Mouse (Mus musculus) stomach, embryonic 15.5 days (tissue): ENCODE data around the gene Rpl13. TPM values are rescaled to one million over a fixed set of nuclear protein-coding genes. Genes with fewer than 3 reads are reported as not detected.

Source experiments
- ATAC-seq: fragments of 200-750 bp; cut with Nextera tagmentation; 2 replicates; pipeline ENCODE4 v1.8.0; 2017; ENCODE audit warnings: low read depth, moderate number of reproducible peaks, moderate TSS enrichment; ENCODE audit not compliant: insufficient read depth, low FRiP score
- H3K27ac ChIP-seq: fragments of 300-500 bp; sonication (generic); 2 replicates; pipeline ENCODE4 v1.5.1; 2015; ENCODE audit warnings: mild to moderate bottlenecking, inconsistent platforms
- H3K27me3 ChIP-seq: fragments of 300-500 bp; sonication (generic); replicated peaks from 2 replicates; pipeline ENCODE4 v1.6.1; 2015; ENCODE audit warnings: inconsistent platforms
- H3K36me3 ChIP-seq: fragments of 300-500 bp; sonication (generic); 2 replicates; pipeline ENCODE4 v1.6.1; 2015; ENCODE audit warnings: inconsistent platforms
- H3K4me1 ChIP-seq: fragments of 300-500 bp; sonication (generic); 2 replicates; pipeline ENCODE4 v1.6.1; 2015; ENCODE audit warnings: inconsistent platforms
- H3K4me2 ChIP-seq: fragments of 300-500 bp; sonication (generic); 2 replicates; pipeline ENCODE4 v1.6.1; 2015; ENCODE audit warnings: mild to moderate bottlenecking, inconsistent platforms
- H3K4me3 ChIP-seq: fragments of 300-500 bp; sonication (generic); replicated peaks from 2 replicates; pipeline ENCODE4 v1.5.1; 2015; ENCODE audit warnings: inconsistent platforms
- H3K9ac ChIP-seq: fragments of 300-500 bp; sonication (generic); 2 replicates; pipeline ENCODE4 v1.6.1; 2015; ENCODE audit warnings: inconsistent platforms
- H3K9me3 ChIP-seq: fragments of 300-500 bp; sonication (generic); 2 replicates; pipeline ENCODE4 v1.6.1; 2016; ENCODE audit warnings: inconsistent platforms
- WGBS: fragments of 180-500 bp; shearing (Covaris S2); methylation state at CpG from one replicate; pipeline ENCODE4 v1.1.7; 2015; 5-methylcytosine and 5-hydroxymethylcytosine counted together
- microRNA-seq: library from miRNA; unstranded; fragments of <30 nt; microRNA quantifications from one replicate; pipeline ENCODE4, GENCODE M21; 2016
- polyA plus RNA-seq: library from polyadenylated mRNA; unstranded; fragments of >200 nt; fragmentation: Nextera tagmentation; extraction: Ambion mirVana; gene quantifications from 2 replicates; pipeline ENCODE4 v1.2.1, GENCODE M21; 2015

The Rpl13 gene
- polyA plus RNA-seq, 1 experiment from 2014 or later, result 1,122 TPM

DNA sequence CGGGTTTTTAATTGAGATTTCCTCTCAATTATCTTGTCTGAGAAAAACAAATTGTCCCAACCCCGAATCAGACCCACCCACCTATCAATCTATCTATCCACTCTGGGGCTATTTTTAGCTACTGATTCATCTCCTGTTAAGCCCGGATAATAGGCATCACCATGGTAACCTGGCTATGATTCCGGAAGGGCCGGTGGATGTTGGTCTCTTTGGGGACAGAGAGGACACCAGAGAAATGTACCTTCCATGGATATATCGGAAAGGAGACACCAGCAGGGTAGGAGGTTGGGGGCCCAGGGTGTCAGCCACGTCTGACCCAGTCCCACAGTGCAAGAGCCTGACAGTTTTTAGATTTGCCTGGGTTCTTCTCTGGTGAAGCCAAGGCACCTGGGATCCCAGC lies 33.3 kb downstream of the Rpl13 start:
- Histone ChIP-seq H3K9me3 (no peaks in the 10 kb centered on the region), H3K4me1 (peaks cover 24% of the 10 kb centered on the region), H3K36me3 (no peaks in the 10 kb centered on the region), H3K27ac (peak overlapping the region; percentile 44; the same call in 1 of the 2 replicates), H3K4me3 (no peak overlapping the region), H3K9ac (no peak overlapping the region), H3K27me3 (no peaks in the 10 kb centered on the region), H3K4me2 (no peak overlapping the region)
- ATAC-seq, result no peak
- 22% methylated on average over 7 of the region's 7 CpGs for WGBS

DNA sequence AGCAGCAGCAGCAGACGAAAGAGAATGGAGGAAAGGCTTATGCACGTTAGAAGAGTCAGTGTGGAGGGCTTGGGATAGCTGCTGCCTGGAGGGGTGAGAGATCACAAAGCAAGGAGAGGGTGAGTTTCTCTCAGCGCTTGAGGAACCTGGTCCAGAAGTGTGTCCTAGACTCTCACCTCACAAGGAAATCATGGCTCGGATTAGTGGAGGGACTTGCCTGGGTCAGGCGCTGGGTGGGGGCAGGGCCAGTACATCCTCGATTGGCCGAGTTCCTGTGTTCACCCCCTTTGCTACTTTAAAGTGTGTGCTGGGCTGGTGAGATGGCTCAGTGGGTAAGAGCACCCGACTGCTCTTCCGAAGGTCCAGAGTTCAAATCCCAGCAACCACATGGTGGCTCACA lies 33.7 kb downstream of the Rpl13 start:
- 41% methylated on average over 9 of the region's 9 CpGs for WGBS
- H3K4me3 ChIP-seq, result no peak overlapping the region
- no peaks in the 10 kb centered on the region for H3K36me3 ChIP-seq
- H3K27me3 ChIP-seq, result no peaks in the 10 kb centered on the region
- no peak for ATAC-seq
- peak overlapping the region; percentile 44; the same call in 1 of the 2 replicates for H3K27ac ChIP-seq
- H3K9ac ChIP-seq, result no peak overlapping the region
- H3K9me3 ChIP-seq, result no peaks in the 10 kb centered on the region
- no peak overlapping the region for H3K4me2 ChIP-seq
- peaks cover 24% of the 10 kb centered on the region for H3K4me1 ChIP-seq

DNA sequence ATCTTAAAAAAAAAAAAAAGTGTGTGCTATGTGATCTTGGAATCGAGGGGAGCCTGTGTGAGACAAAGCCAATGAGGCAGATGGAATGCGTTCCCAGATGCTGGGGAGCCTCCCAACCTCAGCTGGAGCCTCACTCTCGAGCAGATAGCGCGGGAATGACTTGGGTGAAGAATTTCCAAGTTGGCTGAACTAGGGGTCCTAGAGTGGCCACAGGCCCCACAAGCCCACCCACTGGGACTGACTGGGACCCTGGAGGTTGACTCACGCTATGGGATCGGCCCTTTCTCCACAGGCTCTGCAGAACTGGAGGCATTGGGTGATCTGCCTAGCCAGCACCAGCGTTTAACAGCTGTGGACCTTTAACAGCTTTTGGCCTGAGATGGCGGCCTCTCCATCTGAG lies 34.1 kb downstream of the Rpl13 start:
- ATAC-seq, result no peak
- peak overlapping the region; percentile 44; the same call in 1 of the 2 replicates for H3K27ac ChIP-seq
- H3K9me3 ChIP-seq, result no peaks in the 10 kb centered on the region
- H3K4me3 ChIP-seq, result no peak overlapping the region
- no peak overlapping the region for H3K9ac ChIP-seq
- no peak overlapping the region for H3K4me2 ChIP-seq
- H3K4me1 ChIP-seq, result peaks cover 24% of the 10 kb centered on the region
- H3K36me3 ChIP-seq, result no peaks in the 10 kb centered on the region
- H3K27me3 ChIP-seq, result no peaks in the 10 kb centered on the region
- WGBS, result 64% methylated on average over 9 of the region's 9 CpGs

GRCm38 (mm10) chr8:123137645-123138077 lies 35.5 kb downstream of the Rpl13 start:
- H3K27me3 ChIP-seq, result no peaks in the 10 kb centered on the region
- no peak overlapping the region for H3K4me2 ChIP-seq
- 4% methylated on average over 2 of the region's 2 CpGs for WGBS
- no peak overlapping the region for H3K9ac ChIP-seq
- no peaks in the 10 kb centered on the region for H3K36me3 ChIP-seq
- H3K27ac ChIP-seq, result peak overlapping the region; percentile 91
- H3K4me3 ChIP-seq, result no peak overlapping the region
- ATAC-seq, result peak; percentile 89
- no peaks in the 10 kb centered on the region for H3K9me3 ChIP-seq
- peaks cover 35% of the 10 kb centered on the region for H3K4me1 ChIP-seq

GRCm38 (mm10) chr8:123138741-123139140 lies 36.6 kb downstream of the Rpl13 start:
- Histone ChIP-seq H3K4me2 (no peak overlapping the region), H3K4me1 (peaks cover 35% of the 10 kb centered on the region), H3K9ac (no peak overlapping the region), H3K27ac (no peak overlapping the region; the same call in 1 of the 2 replicates), H3K9me3 (no peaks in the 10 kb centered on the region), H3K4me3 (no peak overlapping the region), H3K36me3 (no peaks in the 10 kb centered on the region), H3K27me3 (no peaks in the 10 kb centered on the region)
- ATAC-seq, result no peak
- 50% methylated on average over 4 of the region's 4 CpGs for WGBS

GRCm38 (mm10) chr8:123141741-123142462 lies 39.8 kb downstream of the Rpl13 start:
- Histone ChIP-seq H3K4me3 (no peak overlapping the region), H3K4me2 (0 out of 2 replicates have a peak overlapping the region, but pooled peaks have one; percentile 19), H3K9me3 (no peaks in the 10 kb centered on the region), H3K4me1 (peaks cover 27% of the 10 kb centered on the region), H3K27me3 (no peaks in the 10 kb centered on the region), H3K9ac (no peak overlapping the region), H3K36me3 (no peaks in the 10 kb centered on the region), H3K27ac (peak overlapping the region; percentile 88)
- 56% methylated on average over 14 of the region's 14 CpGs for WGBS
- no peak for ATAC-seq

DNA sequence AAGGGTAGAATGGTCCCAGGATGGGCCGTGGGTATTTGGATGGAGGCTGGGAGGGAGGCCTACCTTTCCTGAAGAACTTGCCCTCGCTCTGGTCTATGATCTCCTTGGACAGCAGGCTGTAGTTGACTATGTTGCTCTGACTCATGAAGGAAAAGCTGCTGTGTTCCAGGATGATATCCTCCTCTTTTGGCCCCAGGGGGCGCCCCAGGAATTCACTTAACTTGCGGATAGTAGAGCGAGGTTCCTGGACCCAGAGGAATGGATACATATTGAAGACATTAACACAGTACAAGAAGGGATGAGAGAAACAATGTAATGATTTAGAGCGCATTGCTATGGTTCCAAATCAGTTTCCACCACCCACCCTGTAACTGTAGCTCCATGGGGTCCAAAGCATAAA lies 43.1 kb downstream of the Rpl13 start:
- Histone ChIP-seq H3K4me3 (no peak overlapping the region), H3K36me3 (no peaks in the 10 kb centered on the region), H3K27me3 (no peaks in the 10 kb centered on the region), H3K27ac (peak overlapping the region; percentile 83; the same call in 1 of the 2 replicates), H3K9ac (no peak overlapping the region), H3K4me2 (no peak overlapping the region), H3K9me3 (no peaks in the 10 kb centered on the region), H3K4me1 (peaks cover 11% of the 10 kb centered on the region)
- 52% methylated on average over 6 of the region's 6 CpGs for WGBS
- no peak for ATAC-seq

GRCm38 (mm10) chr8:123146390-123146789 lies 44.2 kb downstream of the Rpl13 start:
- Histone ChIP-seq H3K9me3 (no peaks in the 10 kb centered on the region), H3K4me1 (peaks cover 11% of the 10 kb centered on the region), H3K9ac (no peak overlapping the region), H3K36me3 (no peaks in the 10 kb centered on the region), H3K27ac (peak overlapping the region; percentile 83), H3K4me3 (no peak overlapping the region), H3K27me3 (no peaks in the 10 kb centered on the region), H3K4me2 (no peak overlapping the region)
- 46% methylated on average over 7 of the region's 7 CpGs for WGBS
- ATAC-seq, result no peak

DNA sequence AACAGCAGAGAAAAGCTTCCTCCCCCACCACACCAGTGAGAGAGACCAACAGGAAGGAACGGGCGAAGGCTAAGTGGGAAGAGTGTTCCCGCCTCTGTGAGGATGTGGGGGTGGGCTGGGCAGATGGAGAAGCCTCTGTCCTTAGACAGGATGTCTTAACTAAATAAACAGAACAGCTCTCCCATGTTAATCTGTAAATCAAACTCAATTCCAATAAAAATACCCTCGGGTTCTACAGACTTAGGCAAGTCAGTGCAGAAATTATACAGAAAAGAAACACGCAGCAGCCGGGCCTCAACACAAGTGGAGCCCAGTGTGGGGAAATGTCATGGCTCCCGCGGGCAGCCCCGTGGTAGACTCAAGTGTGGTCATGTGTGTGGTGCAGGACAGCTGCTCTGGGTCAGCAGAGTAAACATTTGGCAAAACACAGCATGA lies 48.6 kb downstream of the Rpl13 start:
- Histone ChIP-seq H3K4me1 (no peaks in the 10 kb centered on the region; the same call in 1 of the 2 replicates), H3K4me2 (no peak overlapping the region), H3K36me3 (no peaks in the 10 kb centered on the region), H3K9me3 (no peaks in the 10 kb centered on the region), H3K27me3 (no peaks in the 10 kb centered on the region), H3K4me3 (no peak overlapping the region), H3K27ac (peak overlapping the region; percentile 67), H3K9ac (no peak overlapping the region)
- 40% methylated on average over 9 of the region's 9 CpGs for WGBS
- ATAC-seq, result peak; percentile 34; the same call in 1 of the 2 replicates

Small RNA genes lying within 50 kb of the gene (microRNA-seq; reads per million reads assigned to microRNA genes)
- not detected for gene Mir7079
- gene Mir7080, result not detected

Other genes with a start within 250 kb of the Rpl13 start
- 63.9 and 67.3 TPM in 2 replicates for gene Ankrd11, start 60.1 kb upstream of the Rpl13 start, polyA plus RNA-seq
- 48.2 and 50.7 TPM in 2 replicates for gene Spg7, start 39.4 kb upstream of the Rpl13 start, polyA plus RNA-seq
- 2.0 and 2.3 TPM in 2 replicates for gene Cpne7, start 15.0 kb downstream of the Rpl13 start, polyA plus RNA-seq
- gene Sult5a1, start 56.0 kb downstream of the Rpl13 start, polyA plus RNA-seq, result 14.2 and 15.6 TPM in 2 replicates
- 2.0 and 3.9 TPM in 2 replicates for gene Dpep1, start 83.9 kb downstream of the Rpl13 start, polyA plus RNA-seq
- 135 and 150 TPM in 2 replicates for gene Chmp1a, start 110.4 kb downstream of the Rpl13 start, polyA plus RNA-seq
- 3.0 and 3.1 TPM in 2 replicates for gene Spata33, start 110.5 kb downstream of the Rpl13 start, polyA plus RNA-seq
- 28.8 and 30.6 TPM in 2 replicates for gene Cdk10, start 122.5 kb downstream of the Rpl13 start, polyA plus RNA-seq
- gene Spata2l, start 133.9 kb downstream of the Rpl13 start, polyA plus RNA-seq, result 5.0 and 5.8 TPM in 2 replicates
- gene Zfp276, start 151.8 kb downstream of the Rpl13 start, polyA plus RNA-seq, result 19.8 and 21.0 TPM in 2 replicates
- 20.5 and 22.5 TPM in 2 replicates for gene Vps9d1, start 152.0 kb downstream of the Rpl13 start, polyA plus RNA-seq
- gene Fanca, start 216.2 kb downstream of the Rpl13 start, polyA plus RNA-seq, result 20.9 and 22.8 TPM in 2 replicates
- gene Spire2, start 230.4 kb downstream of the Rpl13 start, polyA plus RNA-seq, result 5.4 and 5.9 TPM in 2 replicates